Mouse (Mus musculus): ENCODE measurements around the gene Atp6v0e.

GRCm38 (mm10) chr17:26633926-26634325, 29.1 kb upstream of the Atp6v0e start:
- no peak for TF ChIP-seq GATA1 (IDR thresholded peaks at IDR 0.05; ENCODE audit: borderline replicate concordance, low read length)
- no peak for TF ChIP-seq FLI1 (IDR thresholded peaks at IDR 0.05; ENCODE audit: low read length)
